Mouse (Mus musculus): ENCODE results near the gene Wee1. TPM values are rescaled to one million over a fixed set of nuclear protein-coding genes. Genes with fewer than 3 reads are reported as not detected.

Wee1 gene
- polyA plus RNA-seq, 1 experiment = 1.1 TPM

DNA sequence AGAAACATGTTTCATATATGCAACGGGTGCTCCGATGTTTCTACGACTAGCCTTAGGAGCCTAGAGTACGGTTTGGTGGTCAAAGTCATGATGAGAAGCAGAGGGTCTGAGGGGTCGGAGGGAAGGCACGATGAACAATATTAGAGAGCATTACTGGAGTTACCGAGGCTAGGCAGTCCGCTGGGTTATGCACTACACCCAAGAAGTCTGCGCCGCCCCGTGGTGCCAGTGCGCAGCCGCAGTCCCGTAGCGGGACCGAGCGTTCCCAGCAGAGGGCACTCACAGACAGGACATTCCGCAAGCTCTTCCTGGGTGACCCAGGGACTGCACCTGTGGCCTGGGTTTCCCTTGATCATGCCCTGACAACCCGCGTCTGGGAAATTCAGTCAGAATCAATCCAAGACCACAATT lies 42.9 kb downstream of the Wee1 start:
- H3K27me3 ChIP-seq (ENCODE audit: control insufficient read depth) = no peaks in the 10 kb centered on the region
- H3K4me1 ChIP-seq (ENCODE audit: control insufficient read depth) = peaks cover 21% of the 10 kb centered on the region
- H3K36me3 ChIP-seq (ENCODE audit: control insufficient read depth) = no peaks in the 10 kb centered on the region
- H3K9me3 ChIP-seq (ENCODE audit: control insufficient read depth, low read length) = no peaks in the 10 kb centered on the region
- no peak for TF ChIP-seq TAL1 (IDR thresholded peaks at IDR 0.05; ENCODE audit: low read length)
- TF ChIP-seq GATA1 (IDR thresholded peaks at IDR 0.05; ENCODE audit: low read length) = no peak
- H3K4me3 ChIP-seq (replicated peaks) = peak overlapping the region; percentile 80

DNA sequence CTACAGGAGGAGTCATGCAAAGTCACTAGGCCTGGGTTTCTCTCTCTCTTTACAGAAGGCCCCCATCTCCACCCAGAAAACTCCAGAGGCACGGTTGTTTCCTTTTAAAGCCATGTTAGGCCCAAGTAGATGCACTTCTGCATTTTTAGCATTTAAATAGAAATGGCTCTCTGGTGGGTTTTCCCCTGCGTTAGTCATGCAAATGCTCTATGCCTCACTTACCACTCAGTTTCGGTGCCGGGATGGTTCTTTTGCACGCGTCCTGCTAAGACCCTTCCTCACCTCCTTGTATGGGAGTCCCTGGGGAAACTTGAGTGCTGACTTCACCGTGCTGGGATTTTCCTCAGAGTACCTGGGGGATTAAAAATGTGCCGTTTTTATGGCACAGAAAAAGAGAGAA lies 44.4 kb downstream of the Wee1 start:
- H3K27me3 ChIP-seq (ENCODE audit: control insufficient read depth) = no peaks in the 10 kb centered on the region
- H3K4me1 ChIP-seq (ENCODE audit: control insufficient read depth) = peaks cover 21% of the 10 kb centered on the region
- no peaks in the 10 kb centered on the region for H3K36me3 ChIP-seq (ENCODE audit: control insufficient read depth)
- no peak overlapping the region for H3K4me3 ChIP-seq (replicated peaks)
- no peak for TF ChIP-seq TAL1 (IDR thresholded peaks at IDR 0.05; ENCODE audit: low read length)
- no peak for TF ChIP-seq GATA1 (IDR thresholded peaks at IDR 0.05; ENCODE audit: low read length)
- H3K9me3 ChIP-seq (ENCODE audit: control insufficient read depth, low read length) = no peaks in the 10 kb centered on the region

DNA sequence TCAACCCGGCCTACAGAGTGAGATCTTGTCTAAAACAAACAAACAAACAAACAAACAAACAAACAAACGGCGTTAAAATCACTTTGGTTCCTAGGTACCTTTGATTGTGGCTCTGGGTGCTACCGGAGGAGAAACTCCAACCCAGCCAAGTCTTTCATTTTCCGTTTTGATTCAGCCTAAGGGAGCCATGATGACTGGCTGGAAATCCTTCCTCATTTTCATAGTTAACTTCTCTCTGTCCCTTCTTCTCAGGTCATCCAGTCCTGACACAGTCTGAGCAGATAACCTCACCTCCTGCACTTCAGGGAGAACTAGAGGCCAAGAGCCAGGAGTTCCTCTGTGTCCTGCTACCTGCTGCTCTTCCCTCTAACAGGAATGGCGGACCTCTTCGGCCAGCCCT lies 57.4 kb downstream of the Wee1 start:
- H3K4me3 ChIP-seq (replicated peaks) = no peak overlapping the region
- no peaks in the 10 kb centered on the region for H3K27me3 ChIP-seq (ENCODE audit: control insufficient read depth)
- TF ChIP-seq GATA1 (IDR thresholded peaks at IDR 0.05; ENCODE audit: low read length) (no peak), TAL1 (IDR thresholded peaks at IDR 0.05; ENCODE audit: low read length) (no peak)
- H3K36me3 ChIP-seq (ENCODE audit: control insufficient read depth) = no peaks in the 10 kb centered on the region
- no peaks in the 10 kb centered on the region for H3K9me3 ChIP-seq (ENCODE audit: control insufficient read depth, low read length)
- no peaks in the 10 kb centered on the region for H3K4me1 ChIP-seq (ENCODE audit: control insufficient read depth)

DNA sequence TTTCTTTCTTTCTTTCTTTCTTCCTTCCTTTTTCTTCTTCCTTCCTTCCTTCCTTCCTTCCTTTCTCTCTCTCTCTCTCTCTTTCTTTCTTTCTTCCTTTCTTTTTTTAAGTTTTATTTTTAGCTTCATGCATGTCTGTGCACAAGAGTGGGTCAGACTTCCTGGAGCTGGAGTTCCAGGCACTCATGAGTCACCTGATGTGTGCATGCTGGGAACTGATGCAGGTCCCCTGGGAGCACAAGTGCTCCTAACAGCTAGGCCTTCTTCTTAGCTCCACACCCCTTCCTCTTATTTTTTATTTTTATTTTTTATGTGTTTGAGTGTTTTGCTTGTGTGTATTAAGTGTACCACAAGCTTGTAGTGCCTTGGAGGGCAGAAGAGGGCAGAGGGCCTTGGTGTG lies 58.8 kb downstream of the Wee1 start:
- Histone ChIP-seq H3K36me3 (ENCODE audit: control insufficient read depth) (no peaks in the 10 kb centered on the region), H3K27me3 (ENCODE audit: control insufficient read depth) (no peaks in the 10 kb centered on the region), H3K4me3 (replicated peaks) (no peak overlapping the region), H3K4me1 (ENCODE audit: control insufficient read depth) (no peaks in the 10 kb centered on the region), H3K9me3 (ENCODE audit: control insufficient read depth, low read length) (no peaks in the 10 kb centered on the region)
- TF ChIP-seq TAL1 (IDR thresholded peaks at IDR 0.05; ENCODE audit: low read length) = no peak
- TF ChIP-seq GATA1 (IDR thresholded peaks at IDR 0.05; ENCODE audit: low read length) = no peak

DNA sequence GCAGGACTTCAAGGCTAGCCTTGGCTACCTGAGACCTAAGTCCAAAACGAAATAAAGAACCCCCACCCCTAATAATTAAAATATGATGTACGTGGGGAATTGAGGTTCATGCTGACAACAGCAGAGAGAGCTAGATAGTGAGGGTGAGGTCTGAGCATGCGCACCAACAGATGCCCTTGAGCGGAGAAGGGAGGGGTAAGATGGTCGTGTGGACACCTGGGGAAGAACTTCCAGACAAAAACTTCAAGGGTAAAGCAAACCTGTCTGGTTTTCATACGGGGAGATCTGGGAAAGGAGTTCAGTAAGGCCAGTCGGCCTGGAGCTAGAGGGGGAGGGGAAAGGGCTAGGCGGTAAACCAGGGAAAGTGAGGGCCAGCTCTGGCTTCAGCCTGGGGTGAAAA lies 59.6 kb downstream of the Wee1 start:
- Histone ChIP-seq H3K27me3 (ENCODE audit: control insufficient read depth) (no peaks in the 10 kb centered on the region), H3K4me3 (replicated peaks) (no peak overlapping the region), H3K9me3 (ENCODE audit: control insufficient read depth, low read length) (no peaks in the 10 kb centered on the region), H3K36me3 (ENCODE audit: control insufficient read depth) (no peaks in the 10 kb centered on the region), H3K4me1 (ENCODE audit: control insufficient read depth) (no peaks in the 10 kb centered on the region)
- TF ChIP-seq GATA1 (IDR thresholded peaks at IDR 0.05; ENCODE audit: low read length) (no peak), TAL1 (IDR thresholded peaks at IDR 0.05; ENCODE audit: low read length) (no peak)

DNA sequence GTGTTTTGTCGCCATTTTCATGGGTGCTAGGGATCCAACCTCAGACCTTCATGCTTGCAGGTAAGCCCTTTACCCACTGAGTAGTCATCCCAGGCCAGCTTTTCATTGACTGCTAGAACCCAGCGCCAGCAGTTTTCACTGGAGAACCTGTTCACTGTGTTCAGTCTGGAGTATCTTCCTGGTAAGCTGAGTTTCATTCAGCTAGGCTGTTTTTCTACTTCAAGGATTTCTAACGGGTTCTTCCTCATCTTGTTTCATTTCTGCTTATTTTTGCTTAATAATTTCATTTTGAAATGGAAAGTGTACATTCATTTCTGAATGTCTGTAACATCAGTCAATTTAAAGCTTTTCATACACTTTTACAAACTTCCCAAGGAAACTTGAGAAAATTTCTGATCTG lies 62.8 kb downstream of the Wee1 start:
- Histone ChIP-seq H3K9me3 (ENCODE audit: control insufficient read depth, low read length) (no peaks in the 10 kb centered on the region), H3K4me1 (ENCODE audit: control insufficient read depth) (no peaks in the 10 kb centered on the region), H3K4me3 (replicated peaks) (no peak overlapping the region), H3K36me3 (ENCODE audit: control insufficient read depth) (no peaks in the 10 kb centered on the region), H3K27me3 (ENCODE audit: control insufficient read depth) (no peaks in the 10 kb centered on the region)
- TF ChIP-seq GATA1 (IDR thresholded peaks at IDR 0.05; ENCODE audit: low read length) (no peak), TAL1 (IDR thresholded peaks at IDR 0.05; ENCODE audit: low read length) (no peak)

DNA sequence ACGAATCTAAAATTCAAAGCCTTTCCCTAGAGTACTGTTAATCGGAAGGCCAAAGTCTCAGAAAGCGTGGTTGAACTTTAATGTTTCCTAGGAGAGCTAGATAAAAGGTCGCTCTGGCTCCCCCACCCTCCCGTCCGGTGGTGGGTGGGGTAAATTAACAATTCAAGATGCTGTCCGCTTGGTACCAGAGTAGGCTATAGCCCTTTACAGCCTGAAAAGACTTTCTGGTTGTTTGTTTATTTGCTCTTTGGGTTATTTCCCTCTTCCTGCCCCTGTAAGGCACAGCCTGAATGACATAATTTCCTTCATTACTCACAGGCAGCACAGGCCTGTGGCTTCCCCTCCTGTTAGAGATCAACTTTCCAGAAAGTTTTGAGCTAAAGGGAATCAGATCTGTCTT lies 68.1 kb downstream of the Wee1 start:
- H3K27me3 ChIP-seq (ENCODE audit: control insufficient read depth) = no peaks in the 10 kb centered on the region
- no peaks in the 10 kb centered on the region for H3K9me3 ChIP-seq (ENCODE audit: control insufficient read depth, low read length)
- H3K4me1 ChIP-seq (ENCODE audit: control insufficient read depth) = no peaks in the 10 kb centered on the region
- H3K4me3 ChIP-seq (replicated peaks) = no peak overlapping the region
- no peak for TF ChIP-seq TAL1 (IDR thresholded peaks at IDR 0.05; ENCODE audit: low read length)
- TF ChIP-seq GATA1 (IDR thresholded peaks at IDR 0.05; ENCODE audit: low read length) = no peak
- H3K36me3 ChIP-seq (ENCODE audit: control insufficient read depth) = no peaks in the 10 kb centered on the region

Other genes starting within 250 kb of the Wee1 start
- gene Dennd5a, start 161.6 kb upstream of the Wee1 start, polyA plus RNA-seq (2012) = 0.45 and 0.60 TPM in 2 replicates
- gene Tmem41b, start 135.1 kb upstream of the Wee1 start, polyA plus RNA-seq (2012) = 1.0 and 1.3 TPM in 2 replicates
- 0.84 and 1.4 TPM in 2 replicates for gene Ipo7, start 103.8 kb upstream of the Wee1 start, polyA plus RNA-seq (2012)
- 0.13 and 0.33 TPM in 2 replicates for gene Zfp143, start 60.8 kb upstream of the Wee1 start, polyA plus RNA-seq (2012)
- gene Swap70, start 99.7 kb downstream of the Wee1 start, polyA plus RNA-seq (2012) = 0.33 and 0.42 TPM in 2 replicates